Mouse (Mus musculus) spleen, adult 2 months (tissue): ENCODE measurements around the gene Rtkn. TPM values are rescaled to one million over a fixed set of nuclear protein-coding genes. Genes with fewer than 3 reads are reported as not detected.
"Not testable (repeated sequence)": the region's sequence is repeated elsewhere in the genome, so short reads cannot be mapped to it uniquely, and the experiment has no call there.

Experiments
- DNase-seq, 2 experiments: peaks; one replicate each; pipeline versions ENCODE4 v3.0.0 to v3.0.0-alpha.2; 2012 to 2021; ENCODE audit warnings: low spot score in 2 of 2, low read depth in 1 of 2
- H3K27ac ChIP-seq: fragments of 200-500 bp; 2 replicates; pipeline ENCODE4 v1.5.1; 2012; ENCODE audit warnings: low read length, inconsistent platforms; ENCODE audit not compliant: insufficient read depth
- H3K27me3 ChIP-seq: fragments of 200-500 bp; 2 replicates; pipeline ENCODE4 v1.6.1; 2012; ENCODE audit warnings: mild to moderate bottlenecking, moderate library complexity, low read length, inconsistent platforms; ENCODE audit not compliant: control insufficient read depth, insufficient read depth
- H3K36me3 ChIP-seq: fragments of 200-500 bp; 2 replicates; pipeline ENCODE4 v1.6.1; 2012; ENCODE audit warnings: mild to moderate bottlenecking, low read length, inconsistent platforms; ENCODE audit not compliant: control insufficient read depth, insufficient read depth
- H3K4me1 ChIP-seq: fragments of 200-500 bp; 2 replicates; pipeline ENCODE4 v1.6.1; 2011; ENCODE audit warnings: inconsistent platforms; ENCODE audit not compliant: control insufficient read depth, insufficient read depth, insufficient read length
- H3K4me3 ChIP-seq: fragments of 200-500 bp; 2 replicates; pipeline ENCODE4 v1.5.1; 2011; ENCODE audit warnings: mild to moderate bottlenecking, inconsistent platforms; ENCODE audit not compliant: insufficient read depth, insufficient read length; ENCODE audit errors: extremely low read depth
- CTCF ChIP-seq: fragments of 200-500 bp; IDR thresholded peaks from 2 replicates; pipeline ENCODE4 v1.5.1; 2011; ENCODE audit warnings: mild to moderate bottlenecking, inconsistent platforms; ENCODE audit not compliant: insufficient read depth, insufficient read length, insufficient replicate concordance; ENCODE audit errors: extremely low read depth
- POLR2A ChIP-seq: fragments of 200-500 bp; IDR thresholded peaks from 2 replicates; pipeline ENCODE4 v1.6.1; 2011; ENCODE audit warnings: low read depth, low read length, inconsistent platforms
- WGBS: fragments of 180-500 bp; shearing (Covaris S2); methylation state at CpG from one replicate; pipeline ENCODE4 v1.1.7; 2018; 5-methylcytosine and 5-hydroxymethylcytosine counted together
- polyA plus RNA-seq: library from polyadenylated mRNA; depleted of rRNA; stranded (reverse); fragments of >200 nt; gene quantifications from 2 replicates; pipeline ENCODE4 v1.2.3, GENCODE M21; 2012

The Rtkn gene
- polyA plus RNA-seq, 1 experiment: 3.6 TPM

- no peak for DNase-seq
Observed at GRCm38 (mm10) chr6:83151721-83152120, 16.5 kb downstream of the Rtkn start.

GRCm38 (mm10) chr6:83153038-83153437, 17.8 kb downstream of the Rtkn start:
- TF ChIP-seq POLR2A (no peak), CTCF (no peak)

More at GRCm38 (mm10) chr6:83151721-83152120, 16.5 kb downstream of the Rtkn start:
- H3K4me1 ChIP-seq: peaks cover 2% of the 10 kb centered on the region; the same call in 1 of the 2 replicates
- no peak overlapping the region for H3K27ac ChIP-seq
- TF ChIP-seq POLR2A (no peak), CTCF (no peak)
- WGBS: 80% methylated on average over 8 of the region's 8 CpGs
- H3K36me3 ChIP-seq: no peaks in the 10 kb centered on the region
- H3K4me3 ChIP-seq: no peak overlapping the region
- 0 out of 2 replicates have a peak, but pooled peaks cover 1% of the 10 kb centered on the region for H3K27me3 ChIP-seq

GRCm38 (mm10) chr6:83153485-83153884, 18.2 kb downstream of the Rtkn start:
- Histone ChIP-seq H3K27ac (no peak overlapping the region), H3K4me3 (no peak overlapping the region), H3K4me1 (peaks cover 2% of the 10 kb centered on the region; the same call in 1 of the 2 replicates), H3K36me3 (no peaks in the 10 kb centered on the region), H3K27me3 (0 out of 2 replicates have a peak, but pooled peaks cover 1% of the 10 kb centered on the region)
- WGBS: 79% methylated on average over 5 of the region's 5 CpGs
- no peak for DNase-seq
- TF ChIP-seq CTCF (no peak), POLR2A (no peak)

More at GRCm38 (mm10) chr6:83153038-83153437, 17.8 kb downstream of the Rtkn start:
- Histone ChIP-seq H3K27ac (no peak overlapping the region), H3K4me1 (peaks cover 2% of the 10 kb centered on the region; the same call in 1 of the 2 replicates), H3K4me3 (no peak overlapping the region), H3K27me3 (0 out of 2 replicates have a peak, but pooled peaks cover 1% of the 10 kb centered on the region), H3K36me3 (no peaks in the 10 kb centered on the region)
- no peak for DNase-seq
- 91% methylated on average over 12 of the region's 12 CpGs for WGBS

GRCm38 (mm10) chr6:83155552-83156238, 20.4 kb downstream of the Rtkn start:
- 14% methylated on average over 23 of the region's 23 CpGs for WGBS

GRCm38 (mm10) chr6:83156259-83156684, 21.0 kb downstream of the Rtkn start, which contains the start of the genes Wdr54 and 1700003E16Rik:
Gene Wdr54 (minus strand): TSS chr6:83156397.
Gene 1700003E16Rik (plus strand): TSS chr6:83156404.
- 0 out of 2 replicates have a peak, but pooled peaks cover 1% of the 10 kb centered on the region for H3K27me3 ChIP-seq
- H3K4me3 ChIP-seq: peak within 1 kb of the TSS; percentile 62
- TF ChIP-seq POLR2A (no peak), CTCF (no peak)
- H3K27ac ChIP-seq: no peak within 1 kb of the TSS
- H3K4me1 ChIP-seq: peaks cover 2% of the 10 kb centered on the region; the same call in 1 of the 2 replicates
- 3% methylated on average over 32 of the region's 32 CpGs for WGBS
- no peaks in the 10 kb centered on the region for H3K36me3 ChIP-seq
- no peak for DNase-seq

More at GRCm38 (mm10) chr6:83155552-83156238, 20.4 kb downstream of the Rtkn start:
- H3K4me3 ChIP-seq: peak overlapping the region; percentile 62
- no peak for DNase-seq
- no peak for TF ChIP-seq POLR2A
- TF ChIP-seq CTCF: no peak
- H3K27ac ChIP-seq: no peak overlapping the region
- H3K4me1 ChIP-seq: peaks cover 2% of the 10 kb centered on the region; the same call in 1 of the 2 replicates
- H3K27me3 ChIP-seq: 0 out of 2 replicates have a peak, but pooled peaks cover 1% of the 10 kb centered on the region
- H3K36me3 ChIP-seq: no peaks in the 10 kb centered on the region

GRCm38 (mm10) chr6:83159456-83159855, 24.2 kb downstream of the Rtkn start:
- peak in 1 of 2 experiments; percentile 52 for DNase-seq
- H3K4me3 ChIP-seq, H3K36me3 ChIP-seq, H3K27ac ChIP-seq, H3K27me3 ChIP-seq, H3K4me1 ChIP-seq: not testable (repeated sequence)
- WGBS: 20% methylated on average over 3 of the region's 3 CpGs

GRCm38 (mm10) chr6:83161442-83161841, 26.2 kb downstream of the Rtkn start:
- Histone ChIP-seq H3K36me3 (no peaks in the 10 kb centered on the region), H3K27me3 (peaks cover 8% of the 10 kb centered on the region), H3K4me1 (peaks cover 4% of the 10 kb centered on the region), H3K27ac (no peak overlapping the region), H3K4me3 (peak overlapping the region; percentile 2; the same call in 1 of the 2 replicates)
- no peak for TF ChIP-seq CTCF
- TF ChIP-seq POLR2A: no peak
- DNase-seq: no peak
- whole genome bisulfite sequencing: 17% methylated on average over 19 of the region's 19 CpGs
